Mouse (Mus musculus) heart, adult 2 months (tissue): ENCODE measurements around the gene Lrrc34. TPM values are rescaled to one million over a fixed set of nuclear protein-coding genes. Genes with fewer than 3 reads are reported as not detected.

Experiments
- DNase-seq, 2 experiments: peaks; one replicate each; pipeline ENCODE4 v3.0.0; 2021
- H3K27ac ChIP-seq: fragments of 200-600 bp; 2 replicates; pipeline ENCODE4 v1.8.1; 2022
- H3K27me3 ChIP-seq: fragments of 200-500 bp; 2 replicates; pipeline ENCODE4 v1.6.1; 2012; ENCODE audit warnings: mild to moderate bottlenecking, low read length, inconsistent platforms, mixed read lengths; ENCODE audit not compliant: control insufficient read depth, insufficient read depth
- H3K36me3 ChIP-seq: fragments of 200-500 bp; 2 replicates; pipeline ENCODE4 v1.6.1; 2012; ENCODE audit warnings: low read length, inconsistent platforms; ENCODE audit not compliant: control insufficient read depth, insufficient read depth
- H3K4me1 ChIP-seq: fragments of 200-500 bp; 2 replicates; pipeline ENCODE4 v1.6.1; 2011; ENCODE audit warnings: low read length; ENCODE audit not compliant: control insufficient read depth, insufficient read depth
- H3K4me3 ChIP-seq: fragments of 200-600 bp; 2 replicates; pipeline ENCODE4 v1.8.1; 2022
- H3K79me2 ChIP-seq: fragments of 200-500 bp; replicated peaks from 2 replicates; pipeline ENCODE4 v1.6.1; 2012; ENCODE audit warnings: mild to moderate bottlenecking, inconsistent platforms, low read length, moderate library complexity, mixed read lengths; ENCODE audit not compliant: control insufficient read depth, insufficient read depth
- H3K9ac ChIP-seq: fragments of 200-500 bp; 2 replicates; pipeline ENCODE4 v1.6.1; 2012; ENCODE audit warnings: low read depth, mild to moderate bottlenecking, control low read depth, inconsistent platforms, low read length, mixed read lengths
- CTCF ChIP-seq: fragments of 200-600 bp; IDR thresholded peaks from 2 replicates; pipeline ENCODE4 v1.8.1; 2022; ENCODE audit warnings: antibody characterized with exemption, mild to moderate bottlenecking, moderate library complexity
- EP300 ChIP-seq: fragments of 200-500 bp; IDR thresholded peaks from 2 replicates; pipeline ENCODE4 v1.6.1; 2011; ENCODE audit warnings: low read depth, low read length, control low read depth; ENCODE audit not compliant: insufficient read depth
- POLR2A ChIP-seq: fragments of 200-500 bp; IDR thresholded peaks from 2 replicates; pipeline ENCODE4 v1.6.1; 2011; ENCODE audit warnings: mild to moderate bottlenecking, low read depth, low read length, control low read depth; ENCODE audit not compliant: insufficient read depth
- WGBS: fragments of 180-500 bp; shearing (Covaris S2); methylation state at CpG from one replicate; pipeline ENCODE4 v1.1.7; 2018; 5-methylcytosine and 5-hydroxymethylcytosine counted together
- intact Hi-C: fragments of 180-260 bp; cut with DNase I; formaldehyde crosslinking; loops from one replicate; pipeline ENCODE4 v1.15.1; 2025
- long read RNA-seq: library from polyadenylated mRNA; stranded (forward); transcript quantifications from one replicate; pipeline ENCODE4 v2.0.0, GENCODE M21; 2021
- polyA plus RNA-seq: library from polyadenylated mRNA; depleted of rRNA; stranded (reverse); fragments of >200 nt; gene quantifications from 2 replicates; pipeline ENCODE4 v1.2.3, GENCODE M21; 2012; rRNA removed
- total RNA-seq, 2 experiments: library from RNA; stranded (reverse); gene quantifications; 2 replicates each; pipeline ENCODE4 v1.2.3; 2021

Gene Lrrc34
- total RNA-seq (not detected), polyA plus RNA-seq (0.06 TPM in 1 of 2 replicates, not detected in the other)
- long read RNA-seq = 0 reads

DNA sequence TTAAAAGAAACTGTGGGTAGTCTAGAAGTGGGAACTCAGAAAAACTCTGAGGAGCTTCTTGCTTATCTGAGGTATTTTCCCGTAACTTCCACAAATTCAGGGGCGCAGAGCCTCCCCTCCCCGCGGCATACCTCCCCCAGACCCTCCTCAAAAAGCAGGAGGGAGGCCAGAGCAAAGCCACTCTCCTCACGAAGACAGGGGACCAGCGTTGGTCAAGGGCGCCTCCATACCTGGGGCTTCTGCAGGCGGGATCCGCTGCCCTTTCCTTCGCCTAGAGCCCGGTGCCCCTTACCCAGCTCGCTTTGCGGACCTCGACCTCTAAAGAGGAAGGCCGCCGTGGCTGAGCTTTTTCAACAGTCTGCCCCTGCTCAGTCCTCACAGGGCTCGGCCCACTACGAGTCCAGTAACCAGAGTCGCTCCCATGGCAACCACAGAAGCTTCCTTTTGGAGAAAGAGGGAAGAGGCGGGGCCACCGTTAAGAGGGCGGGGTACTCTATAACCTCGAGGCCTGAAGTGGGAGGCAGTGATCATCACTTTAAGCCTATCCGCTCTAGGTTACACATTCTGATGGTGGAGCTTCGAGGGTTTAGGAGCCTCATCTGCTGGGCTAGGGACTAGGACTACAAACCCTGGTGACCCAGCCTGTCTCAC is at the start of gene Lrrc34:
Gene Lrrc34 (minus strand): TSS at position 430 of the 651 bp plus-strand sequence.
- Histone ChIP-seq H3K27ac (no peak within 1 kb of the TSS), H3K4me3 (no peak within 1 kb of the TSS), H3K27me3 (peaks cover 7% of the 10 kb centered on the region), H3K79me2 (no peaks in the 10 kb centered on the region), H3K4me1 (no peaks in the 10 kb centered on the region; the same call in 1 of the 2 replicates), H3K36me3 (no peaks in the 10 kb centered on the region), H3K9ac (no peak within 1 kb of the TSS)
- WGBS = 9% methylated on average over 25 of the region's 25 CpGs
- DNase-seq = peak; percentile 16 to 18
- intact Hi-C loops = no loop called here
- TF ChIP-seq POLR2A (no peak), EP300 (no peak), CTCF (no peak)

DNA sequence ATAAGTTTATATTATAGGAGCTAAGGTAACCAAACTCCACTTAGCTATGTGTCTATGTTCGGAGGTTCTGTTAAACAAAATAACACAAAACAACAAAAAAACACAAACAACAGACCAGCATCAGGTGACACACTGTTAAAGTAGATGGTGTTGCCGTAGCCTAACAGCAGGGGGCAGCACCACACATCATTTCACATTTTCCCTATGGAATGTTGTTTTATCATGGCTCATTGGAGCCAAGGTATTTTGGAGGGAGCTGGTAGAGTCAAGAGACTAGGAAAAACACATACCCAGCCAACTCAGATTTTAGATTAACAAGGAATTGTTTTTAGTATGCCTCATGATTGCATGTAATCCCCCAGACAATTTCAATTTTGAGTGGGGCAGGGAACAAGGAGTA is 48.7 kb upstream of the Lrrc34 start:
- no peaks in the 10 kb centered on the region for H3K79me2 ChIP-seq
- no peaks in the 10 kb centered on the region for H3K27me3 ChIP-seq
- TF ChIP-seq EP300 (0 out of 2 replicates have a peak, but pooled peaks have one; percentile 31), POLR2A (no peak), CTCF (peak; percentile 89)
- WGBS = 14% methylated on average over 2 of the region's 2 CpGs
- H3K4me3 ChIP-seq = no peak overlapping the region
- DNase-seq = peak; percentile 21 to 47
- intact Hi-C loops = loop anchor here (1.0 to 10.0 kb wide), 4 partner anchors 104 to 441 kb away; partner anchors contain the start of gene Gpr160
- no peak overlapping the region for H3K9ac ChIP-seq
- no peaks in the 10 kb centered on the region for H3K36me3 ChIP-seq
- no peak overlapping the region for H3K27ac ChIP-seq
- no peaks in the 10 kb centered on the region for H3K4me1 ChIP-seq

DNA sequence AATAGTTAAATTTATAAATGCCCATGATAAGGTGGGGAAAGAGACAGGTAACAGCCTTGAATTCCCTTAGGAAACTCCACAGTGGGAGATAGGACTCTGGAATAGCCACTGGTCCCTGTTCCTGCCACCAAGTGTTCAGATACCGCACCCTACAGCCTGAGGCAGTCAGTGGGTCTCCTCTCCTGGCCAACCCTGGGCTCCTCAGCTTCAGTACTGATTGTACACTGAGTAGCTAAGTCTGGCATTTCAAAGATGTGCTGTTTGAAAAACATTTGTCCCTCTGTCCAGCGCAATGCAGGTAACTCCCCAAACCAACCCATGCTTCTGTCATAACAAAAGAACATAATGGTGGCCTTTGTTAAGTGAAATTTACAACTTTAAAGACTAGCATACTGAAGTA is 48.0 kb upstream of the Lrrc34 start:
- no peak for DNase-seq
- no peak overlapping the region for H3K9ac ChIP-seq
- no peaks in the 10 kb centered on the region for H3K4me1 ChIP-seq
- H3K4me3 ChIP-seq = no peak overlapping the region
- H3K36me3 ChIP-seq = no peaks in the 10 kb centered on the region
- WGBS = 95% methylated on average over 2 of the region's 2 CpGs
- no peak overlapping the region for H3K27ac ChIP-seq
- no peaks in the 10 kb centered on the region for H3K27me3 ChIP-seq
- no peak for TF ChIP-seq POLR2A
- no peak for TF ChIP-seq CTCF
- intact Hi-C loops = loop anchor here (1.0 to 10.0 kb wide), 4 partner anchors 103 to 442 kb away; partner anchors contain the start of gene Gpr160
- H3K79me2 ChIP-seq = no peaks in the 10 kb centered on the region

DNA sequence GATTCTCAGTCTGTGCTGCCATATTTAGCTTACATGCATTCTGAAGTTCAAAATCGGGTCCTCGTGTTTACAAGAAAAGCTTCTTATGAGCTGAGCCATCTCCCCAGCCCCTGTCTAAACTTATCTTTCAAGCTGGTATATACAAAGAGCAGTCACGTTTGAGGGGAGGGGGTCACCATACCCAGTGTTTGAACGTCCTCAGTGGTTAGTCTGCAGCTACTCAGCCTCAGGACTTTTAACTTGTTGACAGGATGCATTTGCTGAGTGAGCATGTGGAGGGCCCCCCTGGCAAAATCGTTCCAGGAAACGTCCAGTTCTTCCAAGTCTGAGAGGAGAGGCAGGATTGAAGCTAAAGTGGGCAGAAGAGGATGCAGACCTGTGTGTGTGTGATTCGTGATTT is 43.3 kb upstream of the Lrrc34 start:
- DNase-seq = no peak
- Histone ChIP-seq H3K4me3 (no peak overlapping the region), H3K27me3 (no peaks in the 10 kb centered on the region), H3K27ac (no peak overlapping the region), H3K79me2 (no peaks in the 10 kb centered on the region), H3K9ac (no peak overlapping the region), H3K36me3 (no peaks in the 10 kb centered on the region), H3K4me1 (no peaks in the 10 kb centered on the region)
- 35% methylated on average over 7 of the region's 7 CpGs for WGBS
- intact Hi-C loops = loop anchor here (10.0 kb wide), 1 partner anchor 164 kb away; the partner anchor contains the start of gene Gpr160
- TF ChIP-seq CTCF = no peak
- no peak for TF ChIP-seq EP300

DNA sequence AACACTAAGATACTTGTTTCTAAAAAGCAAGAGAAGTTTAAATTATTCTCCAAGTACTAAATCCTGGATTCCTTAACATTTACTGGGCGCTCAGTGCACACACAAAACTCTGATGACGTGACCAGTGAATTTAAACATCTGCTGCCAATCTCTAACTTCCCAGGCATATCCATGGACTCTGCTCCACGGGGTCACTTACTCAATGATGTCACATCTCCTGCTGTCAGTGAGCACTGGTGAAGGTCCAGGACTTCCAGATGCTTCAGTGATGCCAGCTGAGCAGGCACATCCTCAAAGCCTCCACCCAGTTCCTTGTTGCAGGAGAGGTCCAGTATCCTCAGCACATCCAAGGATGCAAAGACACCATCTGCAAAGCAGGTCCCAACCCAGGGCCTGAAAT is 39.5 kb upstream of the Lrrc34 start:
- WGBS = 58% methylated on average over 3 of the region's 3 CpGs
- no peaks in the 10 kb centered on the region for H3K79me2 ChIP-seq
- H3K4me3 ChIP-seq = no peak overlapping the region
- H3K36me3 ChIP-seq = no peaks in the 10 kb centered on the region
- H3K9ac ChIP-seq = no peak overlapping the region
- no peaks in the 10 kb centered on the region for H3K27me3 ChIP-seq
- TF ChIP-seq EP300 (no peak), POLR2A (no peak), CTCF (no peak)
- no peaks in the 10 kb centered on the region for H3K4me1 ChIP-seq
- H3K27ac ChIP-seq = no peak overlapping the region
- no peak for DNase-seq
- intact Hi-C loops = no loop called here

DNA sequence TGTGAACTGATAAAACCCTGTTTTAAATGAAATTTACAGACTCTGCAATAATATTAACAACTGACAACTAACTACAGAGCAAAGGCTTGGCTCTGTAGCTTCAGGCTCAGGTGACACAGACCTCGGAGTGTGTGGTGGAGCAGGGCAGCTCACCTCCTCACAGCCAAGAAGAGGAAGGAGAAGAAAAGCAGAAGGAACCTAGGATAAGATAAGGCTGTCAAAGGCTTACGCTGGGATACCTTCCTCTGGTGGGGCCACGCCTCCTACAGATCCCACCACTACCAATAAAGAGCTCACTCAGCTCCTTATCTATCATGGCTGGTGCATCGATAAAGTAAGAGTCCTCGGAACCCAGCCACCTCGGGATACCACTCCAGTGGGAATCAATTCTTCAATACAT is 35.5 kb upstream of the Lrrc34 start:
- Histone ChIP-seq H3K27ac (no peak overlapping the region), H3K79me2 (no peaks in the 10 kb centered on the region), H3K4me1 (no peaks in the 10 kb centered on the region), H3K9ac (no peak overlapping the region), H3K27me3 (no peaks in the 10 kb centered on the region), H3K4me3 (no peak overlapping the region), H3K36me3 (no peaks in the 10 kb centered on the region)
- WGBS = 28% methylated on average over 6 of the region's 6 CpGs
- intact Hi-C loops = no loop called here
- TF ChIP-seq EP300 = no peak
- no peak for TF ChIP-seq POLR2A
- TF ChIP-seq CTCF = no peak
- DNase-seq = no peak
